Mouse (Mus musculus) ZHBTc4 (cell line): ENCODE measurements around the gene Hcn3.

Experiments
- DNase-seq: peaks from one replicate; pipeline ENCODE4 v3.0.0-alpha.2; 2011; ENCODE audit warnings: low read depth, low spot score

The Hcn3 gene

DNA sequence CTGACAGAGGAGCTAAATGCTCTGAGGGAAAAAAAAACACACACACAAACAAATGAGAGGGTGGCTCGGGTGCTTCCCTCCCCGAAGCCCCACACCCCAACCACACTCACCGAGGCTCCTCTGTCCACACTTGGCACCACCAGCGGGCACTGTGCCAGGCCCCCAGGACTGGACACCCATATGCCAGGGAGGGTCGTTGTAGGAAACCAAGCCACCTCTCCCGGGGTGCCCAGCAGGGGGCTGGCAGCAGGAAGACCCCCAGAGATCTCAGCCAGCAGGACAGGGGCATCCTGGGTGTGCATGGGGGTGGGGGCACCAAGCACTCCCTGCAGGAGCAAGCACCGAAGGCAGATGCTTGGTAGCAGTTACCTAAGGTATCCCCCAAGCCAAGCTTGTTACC lies 59.2 kb downstream of the Hcn3 start, which contains the start of gene Gm43738:
TSS of gene Gm43738 (minus strand) at position 289 of the 400 bp plus-strand sequence.
- DNase-seq = no peak
